Comparison of ENCODE assay signal across 25 mouse cellular contexts in genomic region chr1:173277677-173278076, GRCm38 (mm10). TPM values are rescaled to one million over a fixed set of nuclear protein-coding genes. Genes with fewer than 3 reads are reported as not detected.
DNase-seq lines count a peak whose midpoint lies in the region; ATAC-seq and TF ChIP-seq lines count a peak whose summit lies in the region.
"Had no signal": no experiment of that assay in that cellular context is flagged by ENCODE, and none has a peak within 500 bp of the region (broad histone marks: within the 10 kb centered on the region; RNA-seq: fewer than 3 reads in every experiment).

Gene Mptx2, minus strand, starts transcription at chr1:173277777.

- TF ChIP-seq CTCF in small intestine, adult 2 months (IDR thresholded peaks at IDR 0.05; ENCODE audit: extremely low read depth, insufficient read length, insufficient replicate concordance, low read depth, low read length) = no peak

- H3K27me3 ChIP-seq in small intestine, adult 2 months (ENCODE audit: control insufficient read depth, insufficient read depth, low read length) = no peaks in the 10 kb centered on the region
- H3K27me3 ChIP-seq: CH12.LX, Patski had no signal

- no peaks in the 10 kb centered on the region for H3K36me3 ChIP-seq in small intestine, adult 2 months (ENCODE audit: control insufficient read depth, insufficient read depth, low read length)
- H3K36me3 ChIP-seq: G1E had no signal

- WGBS in large intestine, adult 2 months = 54% methylated on average over 3 of the region's 3 CpGs
- 42% methylated on average over 3 of the region's 3 CpGs for WGBS in small intestine, adult 2 months

- H3K4me3 ChIP-seq in small intestine, adult 2 months (ENCODE audit: low read depth, low read length) = no peak within 1 kb of the TSS

- ATAC-seq in erythroblast, adult 5-6 weeks (replicated peaks; ENCODE audit: low FRiP score, poor library complexity, severe bottlenecking) = no peak
- ATAC-seq: activated CD4-positive, CD25-positive, alpha-beta regulatory T cell, adult 4 months; CD4-positive, CD25-positive, alpha-beta regulatory T cell, adult 4 months; Patski had no signal

- H3K27ac ChIP-seq in small intestine, adult 2 months (ENCODE audit: insufficient read depth, low read depth, low read length) = no peak within 1 kb of the TSS

- H3K4me1 ChIP-seq in small intestine, adult 2 months (ENCODE audit: control insufficient read depth, insufficient read depth, insufficient read length, low read length) = no peaks in the 10 kb centered on the region

- DNase-seq in large intestine, adult 2 months (ENCODE audit: low read depth, low spot score) = no peak
- DNase-seq in B cell, adult 2 months = no peak
- DNase-seq: adrenal gland, adult 2 months; adrenal gland, adult 8-10 months; adrenal gland, postnatal 10 days; adrenal gland, postnatal 14 days; adrenal gland, postnatal 25 days; adrenal gland, postnatal 36 days; cerebellum, adult 11 months; cerebellum, adult 11-12 months; cerebellum, adult 18-20 months; cerebellum, adult 2 months had no signal

- no peak for TF ChIP-seq POLR2A in small intestine, adult 2 months (IDR thresholded peaks at IDR 0.05; ENCODE audit: low read depth, low read length)

RNA-seq across cellular contexts. Expression of gene Mptx2, which starts in this region (rescaled TPM):
- polyA plus RNA-seq in large intestine, adult 2 months (2012; rRNA removed) = 167 and 349 TPM in 2 replicates
- polyA plus RNA-seq in small intestine, adult 2 months (2012; rRNA removed) = 32.4 and 79.5 TPM in 2 replicates
- total RNA-seq in erythroblast, adult 5-6 weeks (2015; ENCODE audit: low replicate concordance) = not detected in 2 replicates
- total RNA-seq in erythroblast, adult 5-6 weeks (2017; ENCODE audit: low replicate concordance) = not detected in 2 replicates
- total RNA-seq: adrenal gland, adult 18-20 months; adrenal gland, adult 2 months; adrenal gland, adult 8-10 months; adrenal gland, postnatal 10 days; adrenal gland, postnatal 14 days; adrenal gland, postnatal 25 days; adrenal gland, postnatal 36 days; adrenal gland, postnatal 4 days; CH12.LX; ES-E14; G1E; MEL had no signal
- polyA plus RNA-seq: activated CD4-positive, CD25-positive, alpha-beta regulatory T cell, adult 4 months; adrenal gland, adult 2 months; brain, embryonic 14.5 days; C2C12; CD4-positive, CD25-positive, alpha-beta regulatory T cell, adult 4 months; cerebellum, adult 2 months; G1E; Patski had no signal
